In genomic region chr5:30550334-30551021, GRCm38 (mm10) we compare ENCODE assay signal across 10 mouse cellular contexts. TPM values are rescaled to one million over a fixed set of nuclear protein-coding genes. Genes with fewer than 3 reads are reported as not detected.
DNase-seq lines count a peak whose midpoint lies in the region; ATAC-seq and TF ChIP-seq lines count a peak whose summit lies in the region.
"Had no signal": no experiment of that assay in that cellular context is flagged by ENCODE, and none has a peak within 500 bp of the region (broad histone marks: within the 10 kb centered on the region; RNA-seq: fewer than 3 reads in every experiment).

No protein-coding gene starts in this region.

- peak; percentile 46 for DNase-seq in liver, adult 2 months (ENCODE audit: extremely low read depth, low read depth, low spot score)
- no peak for DNase-seq in liver, embryonic 11.5 days (ENCODE audit: low spot score)
- DNase-seq in cerebellum, postnatal 25 days, result peak; percentile 69 to 77
- DNase-seq in gastrocnemius, postnatal 25 days, result no peak
- DNase-seq in midbrain, embryonic 11.5 days (ENCODE audit: low spot score, missing footprints), result no peak

- no peak overlapping the region for H3K27ac ChIP-seq in forebrain, embryonic 13.5 days
- no peak overlapping the region for H3K27ac ChIP-seq in forebrain, embryonic 12.5 days
- H3K27ac ChIP-seq in liver, adult 2 months (replicated peaks; ENCODE audit: insufficient read depth, low read depth, low read length), result no peak overlapping the region
- H3K27ac ChIP-seq in liver, embryonic 11.5 days (ENCODE audit: low read depth, low read length), result no peak overlapping the region
- H3K27ac ChIP-seq in lung, embryonic 16.5 days (ENCODE audit: low read length), result no peak overlapping the region
- H3K27ac ChIP-seq in midbrain, embryonic 11.5 days (ENCODE audit: low read depth, low read length), result no peak overlapping the region

- no peaks in the 10 kb centered on the region for H3K36me3 ChIP-seq in forebrain, embryonic 13.5 days (ENCODE audit: poor library complexity, severe bottlenecking)
- H3K36me3 ChIP-seq in forebrain, embryonic 12.5 days (replicated peaks), result no peaks in the 10 kb centered on the region
- H3K36me3 ChIP-seq in liver, adult 2 months (ENCODE audit: control insufficient read depth, insufficient read depth, low read length), result no peaks in the 10 kb centered on the region
- no peaks in the 10 kb centered on the region for H3K36me3 ChIP-seq in liver, embryonic 11.5 days (ENCODE audit: control insufficient read depth, insufficient read depth, low read length)
- H3K36me3 ChIP-seq in lung, embryonic 16.5 days (ENCODE audit: control insufficient read depth, insufficient read depth, low read length), result no peaks in the 10 kb centered on the region
- no peaks in the 10 kb centered on the region for H3K36me3 ChIP-seq in midbrain, embryonic 11.5 days (ENCODE audit: control insufficient read depth, insufficient read depth, low read length)

- no peaks in the 10 kb centered on the region for H3K27me3 ChIP-seq in forebrain, embryonic 13.5 days
- no peaks in the 10 kb centered on the region for H3K27me3 ChIP-seq in forebrain, embryonic 12.5 days
- H3K27me3 ChIP-seq in liver, adult 2 months (ENCODE audit: control insufficient read depth, insufficient read depth, low read length), result no peaks in the 10 kb centered on the region
- 0 out of 2 replicates have a peak, but pooled peaks cover 3% of the 10 kb centered on the region for H3K27me3 ChIP-seq in liver, embryonic 11.5 days (replicated peaks; ENCODE audit: control insufficient read depth, insufficient read depth, low read length)
- no peaks in the 10 kb centered on the region for H3K27me3 ChIP-seq in lung, embryonic 16.5 days (ENCODE audit: control insufficient read depth, insufficient read depth, low read depth, low read length)
- no peaks in the 10 kb centered on the region for H3K27me3 ChIP-seq in midbrain, embryonic 11.5 days (ENCODE audit: control insufficient read depth, insufficient read depth, low read length)

- 0 out of 2 replicates have a peak, but pooled peaks cover 5% of the 10 kb centered on the region for H3K4me1 ChIP-seq in forebrain, embryonic 13.5 days
- H3K4me1 ChIP-seq in forebrain, embryonic 12.5 days, result peaks cover 2% of the 10 kb centered on the region; the same call in 1 of the 2 replicates
- H3K4me1 ChIP-seq in liver, adult 2 months (ENCODE audit: control insufficient read depth, insufficient read depth, low read length), result no peaks in the 10 kb centered on the region
- no peaks in the 10 kb centered on the region for H3K4me1 ChIP-seq in liver, embryonic 11.5 days (replicated peaks; ENCODE audit: control insufficient read depth, insufficient read depth, low read length)
- peaks cover 14% of the 10 kb centered on the region; the same call in 1 of the 2 replicates for H3K4me1 ChIP-seq in lung, embryonic 16.5 days (replicated peaks; ENCODE audit: control insufficient read depth, insufficient read depth, low read length)
- H3K4me1 ChIP-seq in midbrain, embryonic 11.5 days (ENCODE audit: control insufficient read depth, insufficient read depth, low read length), result no peaks in the 10 kb centered on the region

- H3K4me3 ChIP-seq in forebrain, embryonic 13.5 days, result no peak overlapping the region
- H3K4me3 ChIP-seq in forebrain, embryonic 12.5 days (replicated peaks), result no peak overlapping the region
- H3K4me3 ChIP-seq in liver, adult 2 months (ENCODE audit: insufficient read depth, low read depth, low read length), result no peak overlapping the region
- H3K4me3 ChIP-seq in liver, embryonic 11.5 days (ENCODE audit: low read depth, low read length), result no peak overlapping the region
- no peak overlapping the region for H3K4me3 ChIP-seq in lung, embryonic 16.5 days (ENCODE audit: low read length)
- H3K4me3 ChIP-seq in midbrain, embryonic 11.5 days (ENCODE audit: low read depth, low read length), result no peak overlapping the region

- no peaks in the 10 kb centered on the region for H3K9me3 ChIP-seq in forebrain, embryonic 13.5 days (replicated peaks)
- H3K9me3 ChIP-seq in forebrain, embryonic 12.5 days, result no peaks in the 10 kb centered on the region
- no peaks in the 10 kb centered on the region for H3K9me3 ChIP-seq in liver, embryonic 11.5 days (ENCODE audit: control insufficient read depth, low read length)
- H3K9me3 ChIP-seq in lung, embryonic 16.5 days (ENCODE audit: control insufficient read depth, low read length), result no peaks in the 10 kb centered on the region
- no peaks in the 10 kb centered on the region for H3K9me3 ChIP-seq in midbrain, embryonic 11.5 days (ENCODE audit: control insufficient read depth, low read length)

- peak; percentile 66; the same call in 1 of the 2 replicates for ATAC-seq in forebrain, embryonic 13.5 days
- no peak for ATAC-seq in forebrain, embryonic 12.5 days (ENCODE audit: low FRiP score)
- ATAC-seq in liver, embryonic 11.5 days (replicated peaks; ENCODE audit: low FRiP score), result no peak
- ATAC-seq in lung, embryonic 16.5 days (ENCODE audit: low read depth), result peak; percentile 63
- no peak for ATAC-seq in midbrain, embryonic 11.5 days (ENCODE audit: low FRiP score)

- H3K9ac ChIP-seq in forebrain, embryonic 13.5 days, result no peak overlapping the region
- H3K9ac ChIP-seq in forebrain, embryonic 12.5 days, result no peak overlapping the region
- no peak overlapping the region for H3K9ac ChIP-seq in liver, adult 2 months (ENCODE audit: low read depth, low read length)
- no peak overlapping the region for H3K9ac ChIP-seq in liver, embryonic 11.5 days (ENCODE audit: low read depth, low read length)
- H3K9ac ChIP-seq in lung, embryonic 16.5 days (ENCODE audit: low read length), result no peak overlapping the region
- no peak overlapping the region for H3K9ac ChIP-seq in midbrain, embryonic 11.5 days (ENCODE audit: low read length)

- no peak for TF ChIP-seq POLR2A in liver, adult 2 months (IDR thresholded peaks at IDR 0.05; ENCODE audit: extremely low read depth, insufficient read depth, low read length)

- WGBS in forebrain, embryonic 13.5 days, result 60% methylated on average over 9 of the region's 9 CpGs
- 65% methylated on average over 9 of the region's 9 CpGs for WGBS in forebrain, embryonic 12.5 days
- WGBS in liver, adult 2 months, result 81% methylated on average over 9 of the region's 9 CpGs
- WGBS in liver, embryonic 11.5 days, result 64% methylated on average over 9 of the region's 9 CpGs
- 60% methylated on average over 9 of the region's 9 CpGs for WGBS in lung, embryonic 16.5 days
- 68% methylated on average over 9 of the region's 9 CpGs for WGBS in midbrain, embryonic 11.5 days

- no peak for TF ChIP-seq CTCF in liver, adult 2 months (IDR thresholded peaks at IDR 0.05; ENCODE audit: low read depth, low read length)

- H3K79me2 ChIP-seq in liver, adult 2 months (ENCODE audit: control insufficient read depth, insufficient read depth, low read length), result no peaks in the 10 kb centered on the region

- no peak overlapping the region for H3K4me2 ChIP-seq in forebrain, embryonic 13.5 days
- no peak overlapping the region for H3K4me2 ChIP-seq in forebrain, embryonic 12.5 days
- no peak overlapping the region for H3K4me2 ChIP-seq in liver, embryonic 11.5 days
- no peak overlapping the region for H3K4me2 ChIP-seq in lung, embryonic 16.5 days (ENCODE audit: low read depth, low read length)
- no peak overlapping the region for H3K4me2 ChIP-seq in midbrain, embryonic 11.5 days

RNA-seq across cellular contexts. Expression of gene Cib4, which starts 4.8 kb away (rescaled TPM):
- not detected in 2 replicates for polyA plus RNA-seq in forebrain, embryonic 13.5 days (2015; fragmentation: Nextera tagmentation; extraction: Ambion mirVana)
- polyA plus RNA-seq in forebrain, embryonic 12.5 days (2016; fragmentation: Nextera tagmentation; extraction: Ambion mirVana), result not detected in 2 replicates
- not detected in 2 replicates for total RNA-seq in liver, adult 2 months (2014; rRNA removed)
- polyA plus RNA-seq in liver, adult 2 months (2012; rRNA removed), result not detected in 2 replicates
- polyA plus RNA-seq in liver, embryonic 11.5 days (2014; fragmentation: Nextera tagmentation; extraction: Ambion mirVana), result not detected in 2 replicates
- not detected in 2 replicates for polyA plus RNA-seq in lung, embryonic 16.5 days (2015; fragmentation: Nextera tagmentation; extraction: Ambion mirVana)
- total RNA-seq in gastrocnemius, postnatal 25 days (2021), result not detected
- not detected in 2 replicates for polyA plus RNA-seq in midbrain, embryonic 11.5 days (2014; fragmentation: Nextera tagmentation; extraction: Ambion mirVana)
- polyA plus RNA-seq: C2C12; cortical plate, adult 2 months had no signal

RNA-seq across cellular contexts. Expression of gene Kcnk3, which starts 37.5 kb away (rescaled TPM):
- 1.0 TPM in 2 replicates for polyA plus RNA-seq in forebrain, embryonic 13.5 days (2015; fragmentation: Nextera tagmentation; extraction: Ambion mirVana)
- 0.54 and 0.64 TPM in 2 replicates for polyA plus RNA-seq in forebrain, embryonic 12.5 days (2016; fragmentation: Nextera tagmentation; extraction: Ambion mirVana)
- 0.18 and 1.0 TPM in 2 replicates for total RNA-seq in liver, adult 2 months (2014; rRNA removed)
- 0.61 and 3.2 TPM in 2 replicates for polyA plus RNA-seq in liver, adult 2 months (2012; rRNA removed)
- polyA plus RNA-seq in liver, embryonic 11.5 days (2014; fragmentation: Nextera tagmentation; extraction: Ambion mirVana), result 0.75 and 1.6 TPM in 2 replicates
- polyA plus RNA-seq in lung, embryonic 16.5 days (2015; fragmentation: Nextera tagmentation; extraction: Ambion mirVana), result 11.3 and 15.3 TPM in 2 replicates
- total RNA-seq in gastrocnemius, postnatal 25 days (2021), result 1 to 10 TPM in 1 of 2 experiments, under 1 TPM in 1; 0.20 to 1.4 TPM
- 0.27 and 0.50 TPM in 2 replicates for polyA plus RNA-seq in midbrain, embryonic 11.5 days (2014; fragmentation: Nextera tagmentation; extraction: Ambion mirVana)
- polyA plus RNA-seq: C2C12 had no signal

Comparison
In these comparisons a context has a peak if more than half of its experiments do, and no peak if none do; other contexts are left out.
1. ATAC-seq: peak in forebrain, embryonic 13.5 days (single experiment) and lung, embryonic 16.5 days (single experiment); none in forebrain, embryonic 12.5 days (single experiment), liver, embryonic 11.5 days (single experiment) and midbrain, embryonic 11.5 days (single experiment).
2. DNase-seq: peak in liver, adult 2 months (single experiment) and cerebellum, postnatal 25 days (2 of 2); none in liver, embryonic 11.5 days (single experiment), gastrocnemius, postnatal 25 days (single experiment) and midbrain, embryonic 11.5 days (single experiment).